Mouse (Mus musculus): Measurements from ENCODE around the gene Pknox2. TPM values are rescaled to one million over a fixed set of nuclear protein-coding genes. Genes with fewer than 3 reads are reported as not detected.

The Pknox2 gene
- total RNA-seq, 2 experiments from 2014 or later: 6.8 to 10.0 TPM

- DNase-seq: peak; percentile 68 to 76
These were observed 45.9 kb downstream of the Pknox2 start for GRCm38 (mm10) chr9:37101059-37101940.

- no peak for DNase-seq
These were observed 47.6 kb downstream of the Pknox2 start for GRCm38 (mm10) chr9:37099595-37099994.

GRCm38 (mm10) chr9:37098600-37098999 is 48.6 kb downstream of the Pknox2 start:
- no peak for DNase-seq

GRCm38 (mm10) chr9:37094230-37094990 is 52.8 kb downstream of the Pknox2 start:
- peak; percentile 23 to 35 for DNase-seq

GRCm38 (mm10) chr9:37093086-37093485 is 54.1 kb downstream of the Pknox2 start:
- DNase-seq: no peak

GRCm38 (mm10) chr9:37089894-37090652 is 57.1 kb downstream of the Pknox2 start:
- no peak for DNase-seq

- DNase-seq: peak; percentile 73 to 74
These were observed 61.8 kb downstream of the Pknox2 start for GRCm38 (mm10) chr9:37085370-37085769.

- no peak for DNase-seq
These were observed 65.0 kb downstream of the Pknox2 start for GRCm38 (mm10) chr9:37082246-37082645.

- DNase-seq: no peak
These were observed 66.9 kb downstream of the Pknox2 start for GRCm38 (mm10) chr9:37080309-37080708.

GRCm38 (mm10) chr9:37077063-37077418 is 70.2 kb downstream of the Pknox2 start:
- no peak for DNase-seq

- DNase-seq: no peak
These were observed 70.7 kb downstream of the Pknox2 start for GRCm38 (mm10) chr9:37076386-37077062.

- DNase-seq: no peak
These were observed 71.3 kb downstream of the Pknox2 start for GRCm38 (mm10) chr9:37075903-37076302.

- peak in 1 of 2 experiments; percentile 20 for DNase-seq
These were observed 77.6 kb downstream of the Pknox2 start for GRCm38 (mm10) chr9:37069391-37070312.

GRCm38 (mm10) chr9:37067473-37067830 is 79.8 kb downstream of the Pknox2 start:
- no peak for DNase-seq

GRCm38 (mm10) chr9:37066732-37067472 is 80.3 kb downstream of the Pknox2 start:
- DNase-seq: no peak

- DNase-seq: no peak
These were observed 85.6 kb downstream of the Pknox2 start for GRCm38 (mm10) chr9:37061627-37062026.

GRCm38 (mm10) chr9:37054703-37055102 is 92.5 kb downstream of the Pknox2 start:
- DNase-seq: peak; percentile 62 to 64

GRCm38 (mm10) chr9:37053601-37054512 is 93.3 kb downstream of the Pknox2 start:
- DNase-seq: peak; percentile 60 to 77

GRCm38 (mm10) chr9:37053041-37053440 is 94.2 kb downstream of the Pknox2 start:
- peak; percentile 54 to 63 for DNase-seq

All from heart, adult 18-20 months (tissue).